Mouse (Mus musculus) hindbrain, embryonic 14.5 days (tissue): ENCODE measurements around the gene Tns4. TPM values are rescaled to one million over a fixed set of nuclear protein-coding genes. Genes with fewer than 3 reads are reported as not detected.

Experiments used
- ATAC-seq: fragments of 200-750 bp; cut with Nextera tagmentation; 2 replicates; pipeline ENCODE4 v1.8.0; 2017; ENCODE audit warnings: moderate number of reproducible peaks, mild to moderate bottlenecking, moderate TSS enrichment, moderate library complexity; ENCODE audit not compliant: low FRiP score
- DNase-seq: peaks from one replicate; pipeline ENCODE4 v3.0.0-alpha.2; 2015; ENCODE audit warnings: low spot score
- H3K27ac ChIP-seq: fragments of 300-500 bp; sonication (generic); 2 replicates; pipeline ENCODE4 v1.5.1; 2014; ENCODE audit warnings: mild to moderate bottlenecking, moderate library complexity
- H3K27me3 ChIP-seq: fragments of 300-500 bp; sonication (generic); 2 replicates; pipeline ENCODE4 v1.6.1; 2014; ENCODE audit warnings: mild to moderate bottlenecking, low read length, mixed read lengths; ENCODE audit not compliant: control insufficient read depth, insufficient read depth
- H3K36me3 ChIP-seq: fragments of 300-500 bp; sonication (generic); replicated peaks from 2 replicates; pipeline ENCODE4 v1.6.1; 2014; ENCODE audit not compliant: control insufficient read depth, insufficient read depth
- H3K4me1 ChIP-seq: fragments of 300-500 bp; sonication (generic); replicated peaks from 2 replicates; pipeline ENCODE4 v1.6.1; 2014; ENCODE audit warnings: antibody characterized with exemption, low read length, mixed read lengths; ENCODE audit not compliant: control insufficient read depth, insufficient read depth
- H3K4me2 ChIP-seq: fragments of 300-500 bp; sonication (generic); replicated peaks from 2 replicates; pipeline ENCODE4 v1.6.1; 2014; ENCODE audit warnings: mild to moderate bottlenecking, moderate library complexity
- H3K4me3 ChIP-seq: fragments of 300-500 bp; sonication (generic); replicated peaks from 2 replicates; pipeline ENCODE4 v1.5.1; 2014; ENCODE audit warnings: mild to moderate bottlenecking, low read length
- H3K9ac ChIP-seq: fragments of 300-500 bp; sonication (generic); 2 replicates; pipeline ENCODE4 v1.6.1; 2014
- H3K9me3 ChIP-seq: fragments of 300-500 bp; sonication (generic); 2 replicates; pipeline ENCODE4 v1.6.1; 2016; ENCODE audit warnings: low read length; ENCODE audit not compliant: control insufficient read depth
- WGBS: fragments of 180-500 bp; shearing (Covaris S2); extraction: QIAGEN DNeasy Blood & Tissue Kit; methylation state at CpG from one replicate; pipeline ENCODE4 v1.1.7; 2014; 5-methylcytosine and 5-hydroxymethylcytosine counted together
- polyA plus RNA-seq: library from polyadenylated mRNA; unstranded; fragments of >200 nt; fragmentation: Nextera tagmentation; extraction: Ambion mirVana; gene quantifications from 2 replicates; pipeline ENCODE4 v1.2.1, GENCODE M21; 2014

Tns4 gene
- polyA plus RNA-seq, 1 experiment from 2014 or later = 0.20 TPM

DNA sequence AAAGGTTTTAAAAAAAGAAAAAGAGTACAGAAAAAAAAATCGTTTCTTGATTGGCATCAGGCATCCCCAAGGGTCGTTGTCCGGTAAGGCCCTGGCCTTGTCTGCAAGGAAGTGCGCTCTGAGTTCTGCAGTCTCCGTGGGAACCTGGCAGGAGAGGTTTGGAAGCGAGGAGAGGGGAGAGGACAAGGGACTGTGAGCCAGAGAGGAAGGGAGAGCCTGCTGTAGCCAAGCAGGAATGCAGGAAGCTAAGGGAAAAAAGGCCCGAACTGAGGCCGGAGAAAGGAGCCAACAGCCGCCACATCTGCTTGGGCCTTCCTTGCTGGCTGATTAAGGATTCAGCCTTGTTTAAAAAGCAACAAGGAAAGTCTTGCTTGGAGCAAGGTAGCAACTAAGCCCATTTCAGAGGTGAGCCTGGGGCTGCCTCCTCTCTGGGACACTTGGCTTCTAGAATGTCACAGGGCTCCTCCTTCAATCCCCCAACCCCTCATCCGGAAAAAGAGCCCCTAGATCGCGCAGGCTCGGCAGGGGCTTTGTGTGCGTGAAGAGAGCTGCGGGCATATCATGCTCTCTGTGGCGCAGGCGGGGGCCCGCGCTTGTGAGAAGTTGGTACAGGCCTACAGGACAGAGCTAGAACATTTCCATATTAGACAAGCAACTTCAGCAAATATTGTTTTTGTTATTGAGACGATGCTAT is 31.6 kb upstream of the Tns4 start:
- H3K36me3 ChIP-seq = no peaks in the 10 kb centered on the region
- no peak for ATAC-seq
- H3K27ac ChIP-seq = no peak overlapping the region

DNA sequence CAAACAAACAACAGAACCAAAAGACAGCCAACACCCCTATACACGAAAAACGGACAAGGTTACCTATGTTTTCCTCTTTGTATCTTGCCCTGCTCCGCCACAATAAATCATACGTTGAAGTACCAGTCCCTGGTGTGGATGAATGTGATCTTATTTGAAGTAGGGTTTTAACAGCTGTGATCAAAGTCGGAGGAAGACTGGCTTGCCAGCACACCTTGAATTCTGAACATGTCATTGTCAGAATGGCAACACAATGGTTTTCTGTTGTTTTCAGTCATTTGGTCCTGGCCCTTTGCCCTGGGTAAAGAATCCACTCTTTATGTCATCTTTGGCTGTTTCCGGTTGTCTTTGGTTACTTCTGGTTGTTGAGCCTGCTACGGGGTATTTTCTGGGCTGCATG is 29.9 kb upstream of the Tns4 start:
- DNase-seq = no peak
- Histone ChIP-seq H3K9ac (no peak overlapping the region), H3K27me3 (no peaks in the 10 kb centered on the region), H3K27ac (no peak overlapping the region), H3K9me3 (no peaks in the 10 kb centered on the region), H3K4me2 (no peak overlapping the region), H3K4me3 (no peak overlapping the region), H3K4me1 (peaks cover 9% of the 10 kb centered on the region), H3K36me3 (no peaks in the 10 kb centered on the region)
- no peak for ATAC-seq
- 80% methylated on average over 7 of the region's 7 CpGs for WGBS

More for the DNA sequence above, 31.6 kb upstream of the Tns4 start:
- no peak overlapping the region for H3K4me3 ChIP-seq
- no peak overlapping the region; the same call in 1 of the 2 replicates for H3K9ac ChIP-seq
- H3K4me2 ChIP-seq = no peak overlapping the region
- H3K4me1 ChIP-seq = peaks cover 9% of the 10 kb centered on the region
- H3K9me3 ChIP-seq = no peaks in the 10 kb centered on the region
- H3K27me3 ChIP-seq = no peaks in the 10 kb centered on the region
- WGBS = 40% methylated on average over 20 of the region's 20 CpGs
- no peak for DNase-seq

DNA sequence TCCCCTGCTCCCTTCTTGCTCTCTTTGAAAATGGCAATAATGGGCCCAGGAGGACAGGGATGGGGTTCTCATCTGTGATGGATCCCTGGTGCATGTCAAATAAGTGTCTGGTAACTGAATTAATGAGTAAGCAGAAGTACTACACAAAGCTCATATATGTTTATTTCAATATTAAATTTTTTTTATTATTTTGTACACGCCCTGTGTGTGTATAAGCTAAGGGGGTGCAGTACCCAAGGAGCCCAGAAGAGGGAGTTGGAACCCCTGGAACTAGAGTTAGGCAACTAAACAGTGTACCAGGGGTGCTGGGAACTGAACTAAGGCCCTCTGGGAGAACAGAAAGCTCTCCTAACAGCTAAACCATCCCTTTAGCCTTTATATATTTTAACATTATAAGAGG is 29.3 kb upstream of the Tns4 start:
- no peaks in the 10 kb centered on the region for H3K36me3 ChIP-seq
- H3K27me3 ChIP-seq = no peaks in the 10 kb centered on the region
- no peaks in the 10 kb centered on the region for H3K9me3 ChIP-seq
- DNase-seq (no peak), ATAC-seq (no peak)
- no peak overlapping the region for H3K9ac ChIP-seq
- H3K27ac ChIP-seq = no peak overlapping the region
- 97% methylated on average over 1 of the region's 1 CpGs for WGBS
- H3K4me3 ChIP-seq = no peak overlapping the region
- H3K4me1 ChIP-seq = peaks cover 9% of the 10 kb centered on the region
- H3K4me2 ChIP-seq = no peak overlapping the region

DNA sequence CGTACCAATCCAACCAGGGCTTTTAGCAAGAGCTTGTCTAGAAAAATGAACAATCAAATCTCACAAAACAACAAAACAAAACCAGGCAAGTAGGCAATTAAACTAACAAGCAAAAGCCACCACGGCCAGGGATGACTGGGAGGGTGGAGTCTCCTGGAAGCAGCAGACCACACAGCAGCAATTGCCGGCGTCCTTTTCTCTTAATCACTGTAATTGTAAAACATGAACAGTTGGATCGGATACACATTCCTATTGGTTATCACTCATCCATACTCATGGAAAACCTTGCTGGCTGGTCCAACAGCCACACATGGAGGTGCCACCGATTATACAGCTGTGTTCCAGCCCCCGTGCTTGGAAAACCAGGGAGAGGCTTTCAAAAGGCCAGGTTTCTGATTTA is 28.8 kb upstream of the Tns4 start:
- Histone ChIP-seq H3K36me3 (no peaks in the 10 kb centered on the region), H3K9me3 (no peaks in the 10 kb centered on the region), H3K27ac (no peak overlapping the region), H3K4me2 (no peak overlapping the region), H3K4me3 (no peak overlapping the region), H3K4me1 (peaks cover 12% of the 10 kb centered on the region), H3K27me3 (no peaks in the 10 kb centered on the region), H3K9ac (no peak overlapping the region)
- no peak for ATAC-seq
- no peak for DNase-seq
- 87% methylated on average over 7 of the region's 7 CpGs for WGBS

DNA sequence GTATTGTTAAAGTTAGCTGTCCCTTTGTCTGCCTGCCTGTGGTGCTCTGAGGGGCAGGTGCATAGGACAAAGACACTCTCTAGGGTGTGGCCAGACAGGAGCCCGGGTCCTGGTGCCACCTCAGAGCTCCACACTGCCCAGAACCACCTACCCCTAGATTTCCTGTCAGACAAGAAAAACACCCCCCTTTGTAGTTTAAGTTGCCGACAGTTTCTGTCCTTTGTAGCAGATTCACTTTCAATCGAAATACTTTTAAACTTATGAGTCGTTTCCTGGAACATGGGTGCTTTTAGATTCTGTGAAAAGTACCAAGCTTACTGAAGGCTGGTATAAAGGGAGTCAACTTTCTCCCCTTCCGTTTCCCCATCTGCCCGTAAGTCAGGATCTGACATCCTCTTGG is 26.8 kb upstream of the Tns4 start:
- no peak for ATAC-seq
- no peaks in the 10 kb centered on the region for H3K27me3 ChIP-seq
- DNase-seq = no peak
- H3K4me1 ChIP-seq = peaks cover 10% of the 10 kb centered on the region
- H3K36me3 ChIP-seq = no peaks in the 10 kb centered on the region
- H3K4me3 ChIP-seq = no peak overlapping the region
- H3K4me2 ChIP-seq = no peak overlapping the region
- H3K9ac ChIP-seq = no peak overlapping the region
- H3K9me3 ChIP-seq = no peaks in the 10 kb centered on the region
- H3K27ac ChIP-seq = no peak overlapping the region
- 80% methylated on average over 6 of the region's 6 CpGs for WGBS

DNA sequence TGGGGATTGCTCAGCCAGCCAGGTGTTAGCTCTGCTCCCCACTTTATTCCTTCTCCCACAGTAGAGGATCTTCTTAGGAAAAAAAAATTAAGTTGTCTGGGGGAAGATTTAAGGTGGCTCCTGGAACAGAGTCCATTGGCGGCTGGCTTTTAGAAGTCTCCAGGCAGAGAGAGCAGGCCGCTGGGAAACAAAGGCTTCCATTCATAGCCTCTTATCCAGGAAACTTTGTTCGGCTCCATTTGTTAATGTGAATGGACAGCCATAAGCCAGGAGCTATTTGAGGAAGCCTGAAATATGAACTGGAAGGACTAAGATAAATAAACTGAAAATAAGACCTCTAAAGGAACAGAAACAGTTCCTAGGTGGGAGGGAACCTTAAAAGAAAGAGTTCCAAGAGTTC is 24.0 kb upstream of the Tns4 start:
- DNase-seq (no peak), ATAC-seq (no peak)
- 0 out of 2 replicates have a peak, but pooled peaks cover 5% of the 10 kb centered on the region for H3K4me1 ChIP-seq
- H3K27me3 ChIP-seq = no peaks in the 10 kb centered on the region
- H3K9me3 ChIP-seq = no peaks in the 10 kb centered on the region
- peak overlapping the region; percentile 41; the same call in 1 of the 2 replicates for H3K27ac ChIP-seq
- no peak overlapping the region for H3K4me2 ChIP-seq
- no peaks in the 10 kb centered on the region for H3K36me3 ChIP-seq
- H3K9ac ChIP-seq = no peak overlapping the region
- H3K4me3 ChIP-seq = no peak overlapping the region
- 4% methylated on average over 3 of the region's 3 CpGs for WGBS

DNA sequence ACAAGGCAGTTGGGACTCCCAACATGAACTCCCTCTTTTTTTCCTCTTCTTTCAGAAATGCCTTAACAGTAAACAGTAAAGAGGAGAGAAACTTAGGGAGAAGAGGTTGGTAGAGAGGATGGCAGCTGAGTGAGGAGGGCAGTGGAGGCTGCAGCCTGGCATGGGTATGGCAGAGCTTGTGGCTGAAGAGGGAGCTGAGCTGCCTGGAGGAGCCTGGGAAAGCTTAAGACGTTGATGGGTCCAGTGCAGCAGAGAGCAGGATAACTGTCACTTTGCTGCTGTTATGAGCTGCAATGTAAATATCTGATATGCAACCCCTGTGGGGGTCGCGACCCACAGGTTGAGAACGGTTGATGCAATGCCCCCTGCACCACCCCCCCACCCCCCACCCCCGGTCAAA is 23.6 kb upstream of the Tns4 start:
- WGBS = 15% methylated on average over 5 of the region's 5 CpGs
- Histone ChIP-seq H3K27me3 (no peaks in the 10 kb centered on the region), H3K27ac (peak overlapping the region; percentile 41; the same call in 1 of the 2 replicates), H3K9ac (no peak overlapping the region), H3K4me3 (no peak overlapping the region), H3K9me3 (no peaks in the 10 kb centered on the region), H3K36me3 (no peaks in the 10 kb centered on the region), H3K4me1 (0 out of 2 replicates have a peak, but pooled peaks cover 5% of the 10 kb centered on the region), H3K4me2 (no peak overlapping the region)
- ATAC-seq = no peak
- no peak for DNase-seq

DNA sequence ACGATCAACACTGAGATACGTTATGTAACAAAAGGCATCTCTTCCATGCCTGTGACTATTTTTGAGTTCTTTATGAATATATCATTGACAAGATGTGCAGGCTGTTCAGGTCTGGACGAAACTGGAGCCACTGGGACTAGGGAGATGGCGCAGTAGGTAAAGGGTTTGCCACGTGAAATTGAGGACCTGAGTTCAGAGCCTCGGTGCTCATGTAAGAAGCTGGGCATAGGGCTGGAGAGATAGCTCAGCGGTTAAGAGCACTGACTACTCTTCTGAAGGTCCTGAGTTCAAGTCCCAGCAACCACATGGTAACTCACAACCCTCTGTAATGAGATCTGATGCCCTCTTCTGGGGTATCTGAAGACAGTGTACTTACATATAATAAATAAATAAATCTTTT is 22.5 kb upstream of the Tns4 start:
- H3K27ac ChIP-seq = no peak overlapping the region
- H3K4me2 ChIP-seq = no peak overlapping the region
- no peak overlapping the region for H3K9ac ChIP-seq
- H3K4me1 ChIP-seq = 0 out of 2 replicates have a peak, but pooled peaks cover 5% of the 10 kb centered on the region
- no peaks in the 10 kb centered on the region for H3K27me3 ChIP-seq
- H3K36me3 ChIP-seq = no peaks in the 10 kb centered on the region
- no peak overlapping the region for H3K4me3 ChIP-seq
- DNase-seq (no peak), ATAC-seq (no peak)
- no peaks in the 10 kb centered on the region for H3K9me3 ChIP-seq
- WGBS = 94% methylated on average over 7 of the region's 7 CpGs

DNA sequence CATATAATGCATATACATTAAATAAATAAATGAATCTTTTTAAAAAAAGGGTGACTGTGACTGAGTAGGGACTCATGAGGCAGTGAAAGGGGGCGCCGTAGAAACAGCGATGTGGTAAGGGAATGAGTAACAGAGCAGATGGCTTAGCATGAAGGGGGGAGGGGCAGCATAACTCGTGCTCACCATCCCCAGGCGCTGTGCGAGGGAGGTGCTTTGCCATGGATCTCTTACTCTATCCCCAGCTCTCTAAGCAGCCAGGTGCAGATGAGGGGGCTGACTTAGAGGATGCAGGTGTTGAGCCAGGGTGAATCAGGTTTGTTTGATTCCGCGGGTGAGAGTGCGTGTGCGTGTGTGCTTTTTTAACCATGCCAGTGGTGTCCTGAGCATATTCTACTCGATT is 22.0 kb upstream of the Tns4 start:
- Histone ChIP-seq H3K27me3 (no peaks in the 10 kb centered on the region), H3K9me3 (no peaks in the 10 kb centered on the region), H3K4me2 (no peak overlapping the region), H3K4me1 (0 out of 2 replicates have a peak, but pooled peaks cover 5% of the 10 kb centered on the region), H3K27ac (no peak overlapping the region), H3K9ac (no peak overlapping the region), H3K36me3 (no peaks in the 10 kb centered on the region), H3K4me3 (no peak overlapping the region)
- DNase-seq (no peak), ATAC-seq (no peak)
- WGBS = 65% methylated on average over 11 of the region's 11 CpGs
